Mouse (Mus musculus) embryonic fibroblast, embryonic 13.5 days (primary cell): ENCODE results near the gene Lmod3.

Experiments used
- CTCF ChIP-seq: IDR thresholded peaks from 2 replicates; pipeline ENCODE4 v1.5.1; 2011; ENCODE audit warnings: mild to moderate bottlenecking, control low read depth, low read length, moderate library complexity, borderline replicate concordance; ENCODE audit not compliant: insufficient read depth
- POLR2A ChIP-seq: IDR thresholded peaks from 2 replicates; pipeline ENCODE4 v1.6.1; 2011; ENCODE audit warnings: low read depth, mild to moderate bottlenecking, control low read depth, low read length, moderate library complexity

GRCm38 (mm10) chr6:97207085-97207484 is 45.5 kb downstream of the Lmod3 start:
- TF ChIP-seq CTCF (no peak), POLR2A (no peak)
